Mouse (Mus musculus): ENCODE measurements around the gene Shank3. TPM values are rescaled to one million over a fixed set of nuclear protein-coding genes. Genes with fewer than 3 reads are reported as not detected.
A peak's percentile ranks its signal among the peaks of the same experiment; 100 is the strongest.

Gene Shank3
- polyA plus RNA-seq, 1 experiment from 2014 or later: 0.33 TPM

DNA sequence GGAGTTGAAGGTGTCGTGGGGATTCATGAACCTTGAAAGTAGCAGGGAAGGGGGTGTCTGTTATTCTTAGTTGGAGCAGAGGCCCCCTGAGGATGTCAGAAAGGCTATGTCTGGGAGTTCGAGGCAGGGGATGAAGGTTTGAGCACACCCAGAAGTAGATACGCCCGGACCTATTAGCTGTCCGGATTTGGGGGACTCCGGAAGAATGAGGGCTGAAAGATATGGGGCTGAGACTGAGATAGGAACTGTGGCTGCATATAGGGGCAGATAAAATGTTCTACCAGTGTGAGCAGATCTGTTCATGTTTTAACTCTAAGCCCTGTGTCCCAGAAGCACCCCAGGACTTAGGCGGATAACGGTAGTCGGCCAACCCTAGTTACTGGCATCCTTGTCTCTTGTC, 5.4 kb downstream of the Shank3 start:
- no peak for ATAC-seq (ENCODE audit: low read depth)

DNA sequence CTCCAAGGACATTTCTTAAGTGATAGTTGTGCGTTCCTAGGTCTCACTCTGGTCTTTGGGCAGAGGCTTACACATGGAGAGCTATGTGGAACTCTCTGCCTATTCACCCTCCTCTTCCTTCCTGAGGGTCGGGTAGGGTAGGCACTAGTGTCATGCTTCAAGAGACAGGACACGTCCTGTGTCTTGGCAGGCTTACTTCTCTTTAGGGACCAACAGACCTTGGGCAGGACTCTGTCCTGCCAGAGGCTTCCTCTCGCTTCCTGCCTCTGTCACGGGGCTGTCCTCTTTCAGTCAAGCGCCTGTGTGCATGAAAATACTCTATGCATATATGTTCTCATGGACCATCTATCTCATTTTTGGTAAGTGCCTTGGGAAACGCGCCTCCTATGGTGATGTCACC, 8.3 kb downstream of the Shank3 start:
- WGBS (ENCODE audit: insufficient replicate concordance): 65% methylated on average over 8 of the region's 8 CpGs
- no peaks in the 10 kb centered on the region for H3K9me3 ChIP-seq (replicated peaks; ENCODE audit: control insufficient read depth, low read length)
- peaks cover 2% of the 10 kb centered on the region; the same call in 1 of the 2 replicates for H3K4me1 ChIP-seq (ENCODE audit: control insufficient read depth, low read depth, low read length)
- no peak overlapping the region for H3K9ac ChIP-seq (ENCODE audit: low read depth, low read length)
- H3K4me2 ChIP-seq (ENCODE audit: low read depth, low read length): no peak overlapping the region
- ATAC-seq (ENCODE audit: low read depth): no peak
- H3K27ac ChIP-seq (ENCODE audit: low read length): no peak overlapping the region
- H3K27me3 ChIP-seq (ENCODE audit: control insufficient read depth, insufficient read depth, low read depth, low read length): no peaks in the 10 kb centered on the region
- no peaks in the 10 kb centered on the region for H3K36me3 ChIP-seq (ENCODE audit: control insufficient read depth, insufficient read depth)
- no peak overlapping the region for H3K4me3 ChIP-seq (ENCODE audit: low read depth, low read length)

More for the DNA sequence above, 5.4 kb downstream of the Shank3 start:
- Histone ChIP-seq H3K4me3 (ENCODE audit: low read depth, low read length) (no peak overlapping the region), H3K27me3 (ENCODE audit: control insufficient read depth, insufficient read depth, low read depth, low read length) (peaks cover 10% of the 10 kb centered on the region), H3K4me2 (ENCODE audit: low read depth, low read length) (no peak overlapping the region), H3K27ac (ENCODE audit: low read length) (no peak overlapping the region), H3K36me3 (ENCODE audit: control insufficient read depth, insufficient read depth) (no peaks in the 10 kb centered on the region), H3K9me3 (replicated peaks; ENCODE audit: control insufficient read depth, low read length) (no peaks in the 10 kb centered on the region), H3K9ac (ENCODE audit: low read depth, low read length) (no peak overlapping the region), H3K4me1 (ENCODE audit: control insufficient read depth, low read depth, low read length) (peaks cover 9% of the 10 kb centered on the region)
- 68% methylated on average over 9 of the region's 9 CpGs for WGBS (ENCODE audit: insufficient replicate concordance)

GRCm38 (mm10) chr15:89512679-89513078, 13.3 kb downstream of the Shank3 start:
- no peaks in the 10 kb centered on the region for H3K36me3 ChIP-seq (ENCODE audit: control insufficient read depth, insufficient read depth)
- H3K27ac ChIP-seq (ENCODE audit: low read length): no peak overlapping the region
- H3K27me3 ChIP-seq (ENCODE audit: control insufficient read depth, insufficient read depth, low read depth, low read length): no peaks in the 10 kb centered on the region
- peak overlapping the region; percentile 8; the same call in 1 of the 2 replicates for H3K4me2 ChIP-seq (ENCODE audit: low read depth, low read length)
- ATAC-seq (ENCODE audit: low read depth): peak; percentile 69
- peaks cover 2% of the 10 kb centered on the region; the same call in 1 of the 2 replicates for H3K4me1 ChIP-seq (ENCODE audit: control insufficient read depth, low read depth, low read length)
- H3K4me3 ChIP-seq (ENCODE audit: low read depth, low read length): no peak overlapping the region
- 18% methylated on average over 4 of the region's 4 CpGs for WGBS (ENCODE audit: insufficient replicate concordance)
- no peak overlapping the region for H3K9ac ChIP-seq (ENCODE audit: low read depth, low read length)
- H3K9me3 ChIP-seq (replicated peaks; ENCODE audit: control insufficient read depth, low read length): no peaks in the 10 kb centered on the region

GRCm38 (mm10) chr15:89521951-89522350, 22.5 kb downstream of the Shank3 start:
- Histone ChIP-seq H3K9me3 (replicated peaks; ENCODE audit: control insufficient read depth, low read length) (no peaks in the 10 kb centered on the region), H3K4me2 (ENCODE audit: low read depth, low read length) (no peak overlapping the region)
- 64% methylated on average over 7 of the region's 7 CpGs for WGBS (ENCODE audit: insufficient replicate concordance)

DNA sequence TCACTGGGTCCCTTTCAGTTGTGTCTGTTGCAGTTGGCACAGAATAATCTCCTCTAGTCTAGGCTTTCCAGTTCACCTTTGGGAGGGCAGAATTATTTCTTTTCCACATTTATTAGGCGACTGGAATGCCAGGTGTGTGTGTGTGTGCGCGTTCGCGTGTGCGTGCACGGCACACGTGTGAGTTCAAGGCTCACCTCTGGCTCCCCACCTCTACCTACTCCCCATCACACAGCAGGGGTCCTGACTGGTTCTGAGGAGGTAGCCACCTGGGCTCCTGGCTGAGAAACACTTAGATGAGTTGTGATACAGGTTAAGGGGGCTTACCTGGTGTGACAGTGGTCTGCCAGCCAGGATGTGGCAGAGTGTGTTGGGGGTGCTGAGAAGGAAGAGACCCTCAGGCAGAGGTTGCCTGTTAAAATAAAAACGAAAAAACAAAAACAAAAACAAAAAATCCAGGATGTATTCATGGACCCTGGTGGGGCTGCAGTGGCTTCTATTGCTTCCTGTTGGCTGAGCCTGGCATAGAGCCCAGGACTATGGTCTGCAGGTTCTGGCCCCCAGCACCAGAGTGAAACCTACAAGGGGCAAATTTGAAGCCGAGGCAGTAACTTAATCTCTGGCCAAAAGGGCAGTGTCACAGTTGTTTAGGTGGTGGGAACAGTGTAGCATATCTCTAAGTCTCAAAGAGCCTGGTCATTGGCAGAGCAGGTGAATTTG, 23.3 kb downstream of the Shank3 start:
- no peak overlapping the region for H3K9ac ChIP-seq (ENCODE audit: low read depth, low read length)
- H3K4me2 ChIP-seq (ENCODE audit: low read depth, low read length): no peak overlapping the region
- H3K27me3 ChIP-seq (ENCODE audit: control insufficient read depth, insufficient read depth, low read depth, low read length): peaks cover 6% of the 10 kb centered on the region
- no peak overlapping the region for H3K4me3 ChIP-seq (ENCODE audit: low read depth, low read length)
- H3K4me1 ChIP-seq (ENCODE audit: control insufficient read depth, low read depth, low read length): no peaks in the 10 kb centered on the region
- no peaks in the 10 kb centered on the region for H3K36me3 ChIP-seq (ENCODE audit: control insufficient read depth, insufficient read depth)
- no peaks in the 10 kb centered on the region for H3K9me3 ChIP-seq (replicated peaks; ENCODE audit: control insufficient read depth, low read length)
- no peak overlapping the region for H3K27ac ChIP-seq (ENCODE audit: low read length)
- 84% methylated on average over 10 of the region's 10 CpGs for whole genome bisulfite sequencing (ENCODE audit: insufficient replicate concordance)
- ATAC-seq (ENCODE audit: low read depth): no peak

More at GRCm38 (mm10) chr15:89521951-89522350, 22.5 kb downstream of the Shank3 start:
- no peak for ATAC-seq (ENCODE audit: low read depth)
- no peak overlapping the region for H3K27ac ChIP-seq (ENCODE audit: low read length)
- no peaks in the 10 kb centered on the region for H3K4me1 ChIP-seq (ENCODE audit: control insufficient read depth, low read depth, low read length)
- H3K27me3 ChIP-seq (ENCODE audit: control insufficient read depth, insufficient read depth, low read depth, low read length): peaks cover 6% of the 10 kb centered on the region
- no peak overlapping the region for H3K9ac ChIP-seq (ENCODE audit: low read depth, low read length)
- H3K4me3 ChIP-seq (ENCODE audit: low read depth, low read length): no peak overlapping the region
- H3K36me3 ChIP-seq (ENCODE audit: control insufficient read depth, insufficient read depth): no peaks in the 10 kb centered on the region

- Histone ChIP-seq H3K4me2 (ENCODE audit: low read depth, low read length) (peak overlapping the region; percentile 40), H3K36me3 (ENCODE audit: control insufficient read depth, insufficient read depth) (no peaks in the 10 kb centered on the region), H3K4me3 (ENCODE audit: low read depth, low read length) (peak overlapping the region; percentile 27), H3K27ac (ENCODE audit: low read length) (no peak overlapping the region), H3K27me3 (ENCODE audit: control insufficient read depth, insufficient read depth, low read depth, low read length) (peaks cover 6% of the 10 kb centered on the region), H3K9me3 (replicated peaks; ENCODE audit: control insufficient read depth, low read length) (no peaks in the 10 kb centered on the region), H3K4me1 (ENCODE audit: control insufficient read depth, low read depth, low read length) (no peaks in the 10 kb centered on the region), H3K9ac (ENCODE audit: low read depth, low read length) (no peak overlapping the region)
- 71% methylated on average over 28 of the region's 47 CpGs for WGBS (ENCODE audit: insufficient replicate concordance)
- ATAC-seq (ENCODE audit: low read depth): no peak
These were observed 23.9 kb downstream of the Shank3 start for GRCm38 (mm10) chr15:89523283-89523832.

DNA sequence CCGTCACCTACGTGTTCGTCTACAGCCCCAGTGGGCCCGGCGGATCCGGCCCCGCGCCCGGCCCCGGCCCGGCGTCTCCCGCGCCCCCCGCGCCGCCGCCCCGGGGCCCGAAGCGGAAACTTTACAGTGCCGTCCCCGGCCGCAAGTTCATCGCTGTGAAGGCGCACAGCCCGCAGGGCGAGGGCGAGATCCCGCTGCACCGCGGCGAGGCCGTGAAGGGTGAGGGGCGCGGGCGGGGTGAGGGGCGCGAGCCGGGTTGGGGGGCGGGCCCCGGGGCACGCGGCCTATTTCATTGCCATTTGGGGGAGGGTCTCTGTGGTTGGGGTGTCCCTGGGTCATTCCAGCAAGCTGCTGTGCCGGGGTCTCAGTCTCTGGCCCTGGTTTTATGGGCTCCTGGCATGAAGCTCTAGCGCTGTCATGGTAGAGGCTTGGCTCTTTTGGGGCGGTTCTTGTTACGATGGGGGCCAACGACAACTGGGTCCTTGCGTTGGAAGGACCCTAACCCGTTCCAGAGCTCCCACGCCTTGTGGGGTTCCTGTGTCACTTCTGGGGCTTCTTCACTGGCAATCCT, 24.7 kb downstream of the Shank3 start:
- H3K4me2 ChIP-seq (ENCODE audit: low read depth, low read length): peak overlapping the region; percentile 44
- H3K9ac ChIP-seq (ENCODE audit: low read depth, low read length): no peak overlapping the region
- H3K36me3 ChIP-seq (ENCODE audit: control insufficient read depth, insufficient read depth): no peaks in the 10 kb centered on the region
- ATAC-seq (ENCODE audit: low read depth): no peak
- H3K4me1 ChIP-seq (ENCODE audit: control insufficient read depth, low read depth, low read length): no peaks in the 10 kb centered on the region
- 62% methylated on average over 46 of the region's 52 CpGs for WGBS (ENCODE audit: insufficient replicate concordance)
- H3K9me3 ChIP-seq (replicated peaks; ENCODE audit: control insufficient read depth, low read length): no peaks in the 10 kb centered on the region
- H3K27ac ChIP-seq (ENCODE audit: low read length): no peak overlapping the region
- H3K4me3 ChIP-seq (ENCODE audit: low read depth, low read length): peak overlapping the region; percentile 29; the same call in 1 of the 2 replicates
- peaks cover 6% of the 10 kb centered on the region for H3K27me3 ChIP-seq (ENCODE audit: control insufficient read depth, insufficient read depth, low read depth, low read length)

DNA sequence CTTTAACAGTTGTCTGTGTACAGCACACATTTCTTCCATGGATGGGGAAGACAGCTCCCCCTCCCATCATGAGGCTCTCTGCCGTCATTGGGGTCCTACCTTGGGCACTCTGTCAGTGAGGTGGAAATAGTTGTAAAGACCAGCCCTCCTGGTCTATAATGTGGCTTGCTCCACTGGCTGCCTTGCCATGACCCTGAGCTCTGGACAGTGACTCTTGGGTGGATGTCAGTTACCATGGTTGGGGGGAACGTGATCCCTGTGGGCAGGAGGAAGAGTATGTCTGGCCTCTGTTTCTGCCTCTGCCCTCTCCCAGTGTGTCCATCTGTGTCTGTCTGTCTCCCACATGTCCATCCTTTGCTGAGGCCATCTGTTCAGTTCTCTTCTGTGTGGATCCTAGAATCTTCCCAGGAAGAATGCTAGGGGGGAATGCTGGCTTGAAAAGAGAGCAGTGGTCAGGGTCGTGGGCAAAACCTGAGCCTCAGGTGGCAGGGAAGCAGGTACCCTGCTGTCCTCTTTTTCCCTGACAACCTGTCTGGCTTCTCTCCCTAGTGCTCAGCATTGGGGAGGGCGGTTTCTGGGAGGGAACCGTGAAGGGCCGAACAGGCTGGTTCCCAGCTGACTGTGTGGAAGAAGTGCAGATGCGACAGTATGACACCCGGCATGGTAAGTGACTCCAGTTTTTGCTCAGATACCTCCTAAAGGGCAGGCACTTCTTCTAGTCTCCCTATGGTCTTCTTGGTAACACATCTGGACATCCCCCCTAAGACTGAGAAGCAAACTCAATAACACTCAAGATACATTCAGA, 25.4 kb downstream of the Shank3 start:
- H3K4me2 ChIP-seq (ENCODE audit: low read depth, low read length): no peak overlapping the region

More for the DNA sequence above, 25.4 kb downstream of the Shank3 start:
- no peaks in the 10 kb centered on the region for H3K36me3 ChIP-seq (ENCODE audit: control insufficient read depth, insufficient read depth)
- no peak overlapping the region for H3K4me3 ChIP-seq (ENCODE audit: low read depth, low read length)
- H3K9ac ChIP-seq (ENCODE audit: low read depth, low read length): no peak overlapping the region
- no peak for ATAC-seq (ENCODE audit: low read depth)
- no peak overlapping the region for H3K27ac ChIP-seq (ENCODE audit: low read length)
- peaks cover 6% of the 10 kb centered on the region for H3K27me3 ChIP-seq (ENCODE audit: control insufficient read depth, insufficient read depth, low read depth, low read length)
- 82% methylated on average over 8 of the region's 8 CpGs for WGBS (ENCODE audit: insufficient replicate concordance)
- no peaks in the 10 kb centered on the region for H3K9me3 ChIP-seq (replicated peaks; ENCODE audit: control insufficient read depth, low read length)
- no peaks in the 10 kb centered on the region for H3K4me1 ChIP-seq (ENCODE audit: control insufficient read depth, low read depth, low read length)
